Mouse (Mus musculus): Measurements from ENCODE around the gene Gabra5. TPM values are rescaled to one million over a fixed set of nuclear protein-coding genes. Genes with fewer than 3 reads are reported as not detected.

The Gabra5 gene
- not detected in 2 replicates for polyA plus RNA-seq (2012; rRNA removed)

GRCm38 (mm10) chr7:57509681-57510141, at the start of gene Gabra5:
Gabra5 (minus strand) TSS chr7:57510059.
- DNase-seq (ENCODE audit: low spot score) = no peak

GRCm38 (mm10) chr7:57538565-57538964, 28.7 kb upstream of the Gabra5 start:
- DNase-seq (ENCODE audit: low spot score) = no peak

- DNase-seq (ENCODE audit: low spot score) = no peak
Observed at GRCm38 (mm10) chr7:57532676-57533075, 22.8 kb upstream of the Gabra5 start.

GRCm38 (mm10) chr7:57529954-57530353, 20.1 kb upstream of the Gabra5 start:
- no peak for DNase-seq (ENCODE audit: low spot score)

- no peak for DNase-seq (ENCODE audit: low spot score)
Observed at GRCm38 (mm10) chr7:57529451-57529850, 19.6 kb upstream of the Gabra5 start.

DNA sequence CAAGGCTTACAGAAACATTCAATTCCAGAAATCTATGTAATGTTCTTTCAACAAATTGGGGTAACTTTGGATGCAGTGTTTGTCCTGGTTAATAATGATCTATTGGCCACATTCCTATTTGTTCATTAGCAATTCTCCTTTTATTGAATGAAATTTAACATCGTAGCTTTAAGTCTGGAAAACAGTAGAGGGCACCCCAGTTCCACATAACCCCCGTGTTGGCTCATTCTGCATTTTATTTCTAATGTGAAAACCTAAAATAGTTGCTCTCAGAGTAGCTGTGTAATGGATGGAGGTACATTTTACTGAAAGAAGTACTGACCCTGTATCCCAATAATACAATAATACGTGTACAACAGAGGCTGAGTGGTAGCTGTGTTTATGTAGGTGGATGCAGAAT, 3.1 kb upstream of the Gabra5 start:
- no peak for DNase-seq (ENCODE audit: low spot score)

DNA sequence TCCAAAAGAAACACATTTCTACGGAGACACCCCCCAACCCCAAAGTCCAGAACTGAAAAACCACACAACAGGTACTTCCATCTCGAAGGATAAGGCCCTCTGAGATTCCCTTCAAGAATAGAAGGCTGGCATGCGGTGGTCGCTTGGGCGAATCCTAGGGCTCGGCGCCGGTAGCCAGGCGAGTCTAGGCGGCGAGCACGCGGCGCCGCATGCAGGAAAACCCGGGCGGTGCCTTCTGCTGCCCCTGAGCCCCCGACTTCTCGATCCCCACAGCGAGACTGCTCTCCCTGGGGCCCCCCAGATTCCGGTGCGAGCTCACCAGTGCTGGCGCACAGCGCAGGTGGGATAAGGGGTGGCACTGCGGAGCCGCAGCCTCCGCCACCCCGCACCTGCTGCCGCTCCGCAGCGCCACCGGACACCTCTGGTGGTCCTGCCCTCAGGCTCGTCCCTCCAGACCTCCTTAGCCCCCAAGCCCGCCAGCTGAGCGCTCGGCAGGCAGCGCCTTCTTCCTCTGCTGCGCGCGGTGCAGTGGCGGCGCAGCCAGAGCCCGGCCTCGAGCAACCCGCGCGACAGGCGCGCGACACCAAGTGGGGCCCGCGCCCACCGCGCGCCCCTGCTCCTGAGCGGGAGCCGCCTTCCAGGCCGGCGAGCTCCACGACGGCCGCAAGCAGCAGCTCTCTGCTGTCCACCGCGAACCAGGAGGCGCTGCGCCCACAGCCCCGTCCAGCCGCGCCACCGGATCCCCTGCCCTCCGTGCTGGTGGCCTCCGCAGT, 813 bp downstream of the Gabra5 start:
- DNase-seq (ENCODE audit: low spot score) = no peak

DNA sequence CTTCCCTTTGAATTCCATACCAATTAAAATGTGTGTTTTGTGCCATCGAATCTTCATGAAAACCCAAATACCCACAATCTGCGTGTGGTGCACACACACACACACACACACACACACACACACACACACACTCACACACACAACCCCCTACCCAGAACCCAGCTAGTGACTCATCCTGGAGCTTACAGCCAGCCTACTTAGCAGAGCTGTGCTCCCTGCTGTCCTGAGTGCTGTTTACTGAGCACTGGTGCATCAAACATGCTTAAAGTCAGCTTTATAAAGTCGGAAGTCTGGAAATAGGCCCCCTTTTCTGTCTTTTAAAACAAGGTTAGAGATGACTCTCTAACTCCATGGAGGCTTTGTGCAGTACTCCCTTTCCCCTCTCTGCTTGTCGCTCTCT, 7.0 kb downstream of the Gabra5 start:
- DNase-seq (ENCODE audit: low spot score) = no peak

- no peak for DNase-seq (ENCODE audit: low spot score)
Observed at GRCm38 (mm10) chr7:57491795-57492194, 18.1 kb downstream of the Gabra5 start.

GRCm38 (mm10) chr7:57486907-57487306, 23.0 kb downstream of the Gabra5 start:
- no peak for DNase-seq (ENCODE audit: low spot score)

DNA sequence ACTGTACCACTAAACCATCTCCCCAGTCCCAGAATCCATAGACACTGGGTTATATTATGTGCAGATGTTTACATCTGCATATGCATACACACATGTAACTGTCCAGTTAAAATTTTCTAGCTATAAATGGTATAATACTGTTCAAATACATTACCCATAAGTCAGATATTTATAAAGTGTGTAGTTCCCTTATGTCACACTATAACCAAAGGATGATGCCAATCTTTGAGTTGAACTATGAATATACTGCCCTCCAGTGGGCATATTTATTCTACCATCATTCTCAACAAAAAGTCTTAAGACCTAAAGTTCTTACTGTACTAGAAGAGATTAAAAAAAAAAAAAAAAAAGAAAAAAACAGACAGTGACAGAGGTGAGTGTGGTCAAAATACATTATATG, 27.0 kb downstream of the Gabra5 start:
- DNase-seq (ENCODE audit: low spot score) = no peak

GRCm38 (mm10) chr7:57473811-57474525, 35.9 kb downstream of the Gabra5 start:
- no peak for DNase-seq (ENCODE audit: low spot score)

GRCm38 (mm10) chr7:57471316-57471715, 38.5 kb downstream of the Gabra5 start:
- no peak for DNase-seq (ENCODE audit: low spot score)

- DNase-seq (ENCODE audit: low spot score) = no peak
Observed at GRCm38 (mm10) chr7:57460354-57460753, 49.5 kb downstream of the Gabra5 start.

- no peak for DNase-seq (ENCODE audit: low spot score)
Observed at GRCm38 (mm10) chr7:57448239-57448638, 61.6 kb downstream of the Gabra5 start.

DNA sequence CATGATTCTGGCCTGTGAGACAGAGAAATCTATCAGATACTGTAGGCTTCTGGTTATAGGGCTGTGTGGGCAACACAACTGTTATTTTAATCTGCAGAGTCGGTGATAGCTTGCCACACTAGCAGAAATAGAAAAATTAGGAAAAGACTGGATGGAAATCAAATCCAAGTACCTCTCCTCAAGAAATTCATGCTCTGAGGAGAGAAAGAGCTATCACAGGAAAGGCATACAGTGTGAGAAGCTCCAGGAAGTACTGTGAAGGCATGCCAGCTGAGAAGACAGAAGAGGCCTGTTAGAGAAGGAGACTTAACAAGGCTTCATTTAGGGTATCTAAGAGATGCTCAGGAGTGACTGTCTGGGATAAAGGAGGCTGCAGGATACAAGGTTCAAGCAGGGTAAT, 87.2 kb downstream of the Gabra5 start:
- no peak for DNase-seq (ENCODE audit: low spot score)

DNA sequence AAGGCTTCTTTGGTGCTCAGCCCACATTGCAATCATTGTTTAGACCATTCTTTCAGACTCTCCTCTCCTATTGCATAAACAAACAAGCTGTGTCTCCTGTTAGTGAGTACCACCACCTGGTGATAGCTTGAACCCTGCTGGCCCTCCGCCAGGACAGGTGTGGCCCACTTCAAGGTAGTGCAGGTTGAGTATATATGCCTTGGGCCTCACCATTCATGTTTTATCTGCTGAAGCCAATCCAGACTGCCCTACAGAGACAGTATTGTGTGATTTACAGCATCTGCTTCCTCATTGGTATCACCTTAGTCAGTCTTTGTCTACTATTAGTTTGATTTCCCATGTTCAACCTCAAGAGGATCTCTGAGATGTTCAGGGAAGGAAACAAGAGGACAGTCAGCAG, 88.8 kb downstream of the Gabra5 start:
- DNase-seq (ENCODE audit: low spot score) = no peak

GRCm38 (mm10) chr7:57419392-57419791, 90.5 kb downstream of the Gabra5 start, which contains the start of gene Gabrb3:
Gabrb3 (plus strand) TSS chr7:57419692.
- no peak for DNase-seq (ENCODE audit: low spot score)

GRCm38 (mm10) chr7:57412896-57413295, 97.0 kb downstream of the Gabra5 start:
- no peak for DNase-seq (ENCODE audit: low spot score)

DNA sequence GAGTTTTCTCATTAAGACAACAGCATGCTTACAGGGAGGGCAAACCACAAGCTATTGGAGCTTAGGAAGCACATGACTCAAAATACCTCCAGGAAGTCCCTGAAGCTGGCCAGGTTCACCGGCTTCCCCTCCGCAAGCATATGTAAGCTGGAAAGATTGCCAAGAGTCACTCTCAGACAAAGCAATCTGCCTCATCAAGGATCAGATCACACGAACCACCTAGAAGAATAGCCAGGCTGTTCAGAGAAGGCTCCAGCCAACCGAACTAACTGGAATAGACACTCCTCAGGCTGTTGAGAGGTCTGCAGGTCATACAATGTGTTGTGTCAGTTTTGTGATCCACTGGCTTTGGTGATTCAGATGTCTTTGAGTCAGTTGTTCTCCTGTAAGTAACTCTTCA, 98.7 kb downstream of the Gabra5 start:
- no peak for DNase-seq (ENCODE audit: low spot score)

DNA sequence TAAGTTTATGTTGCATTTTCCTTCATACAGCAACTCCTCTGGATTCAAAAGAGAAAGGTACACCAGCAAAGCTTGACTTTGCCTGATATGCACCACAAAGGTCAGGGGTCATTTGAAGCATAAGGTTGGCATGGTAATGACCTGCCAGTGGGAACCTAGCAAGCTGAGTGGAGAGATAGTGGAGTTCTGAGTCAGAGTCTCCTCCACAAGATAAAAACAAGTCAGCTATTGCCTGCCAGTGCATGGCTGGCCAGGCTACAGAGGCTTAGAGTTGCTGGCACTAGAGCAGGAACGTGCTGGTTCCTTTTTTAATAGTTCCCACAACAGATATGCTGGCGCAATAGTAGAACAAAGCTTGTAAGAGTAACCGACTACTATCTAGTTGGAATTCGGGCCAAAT, 116.3 kb downstream of the Gabra5 start:
- no peak for DNase-seq (ENCODE audit: low spot score)

DNA sequence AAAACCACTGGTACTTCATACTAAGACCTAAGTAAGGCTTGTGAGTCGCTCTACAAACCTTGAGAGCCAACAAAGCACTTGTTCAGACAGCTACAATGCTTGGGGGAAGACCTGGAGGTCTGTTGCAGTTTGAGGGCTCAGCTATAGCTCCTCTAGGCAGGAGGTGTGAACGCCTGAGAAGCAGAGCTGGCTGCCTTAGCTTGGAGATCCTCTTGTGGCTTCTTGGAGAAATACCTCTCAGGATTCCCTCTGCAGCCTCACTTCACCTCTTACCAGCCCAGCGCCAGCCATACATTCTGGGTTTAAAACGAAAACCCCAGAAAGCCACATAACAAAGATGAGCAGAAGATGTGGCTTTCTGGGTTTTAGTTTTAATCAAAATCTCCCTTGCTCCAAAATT, 119.8 kb downstream of the Gabra5 start:
- DNase-seq (ENCODE audit: low spot score) = no peak

DNA sequence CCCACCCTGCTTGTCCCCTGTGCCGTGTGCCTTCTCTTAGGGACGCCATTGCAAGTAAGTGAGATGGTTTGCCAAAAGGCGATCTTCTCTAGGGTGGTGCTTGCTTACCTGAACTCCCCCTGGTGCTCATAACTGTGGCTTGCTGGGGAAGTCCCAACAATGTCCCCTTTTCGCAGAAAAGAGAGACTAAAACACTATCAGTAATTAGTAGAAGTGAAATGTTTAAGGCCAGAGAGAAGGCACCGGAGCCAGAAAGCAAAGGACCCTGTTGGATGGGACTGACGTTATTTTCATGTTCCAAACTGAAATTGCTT, 122.6 kb downstream of the Gabra5 start:
- no peak for DNase-seq (ENCODE audit: low spot score)

Data from urinary bladder, adult 2 months (tissue).